Mouse (Mus musculus) heart, embryonic 12.5 days (tissue): ENCODE measurements around the gene Ttbk1. TPM values are rescaled to one million over a fixed set of nuclear protein-coding genes. Genes with fewer than 3 reads are reported as not detected.
"Not testable (repeated sequence)": the region's sequence is repeated elsewhere in the genome, so short reads cannot be mapped to it uniquely, and the experiment has no call there.

ENCODE experiments used
- ATAC-seq: fragments of 200-750 bp; cut with Nextera tagmentation; 2 replicates; pipeline ENCODE4 v1.8.0; 2017; ENCODE audit warnings: moderate TSS enrichment, moderate library complexity; ENCODE audit not compliant: insufficient number of reproducible peaks, low FRiP score
- H3K27ac ChIP-seq: fragments of 300-500 bp; sonication (generic); 2 replicates; pipeline ENCODE4 v1.5.1; 2016; ENCODE audit warnings: mild to moderate bottlenecking, moderate library complexity; ENCODE audit not compliant: poor library complexity, severe bottlenecking
- H3K27me3 ChIP-seq: fragments of 300-500 bp; sonication (generic); replicated peaks from 2 replicates; pipeline ENCODE4 v1.6.1; 2016; ENCODE audit warnings: mild to moderate bottlenecking, moderate library complexity
- H3K36me3 ChIP-seq: fragments of 300-500 bp; sonication (generic); 2 replicates; pipeline ENCODE4 v1.6.1; 2016; ENCODE audit warnings: mild to moderate bottlenecking, moderate library complexity
- H3K4me1 ChIP-seq: fragments of 300-500 bp; sonication (generic); replicated peaks from 2 replicates; pipeline ENCODE4 v1.6.1; 2016; ENCODE audit warnings: mild to moderate bottlenecking
- H3K4me2 ChIP-seq: fragments of 300-500 bp; sonication (generic); 2 replicates; pipeline ENCODE4 v1.6.1; 2016; ENCODE audit warnings: mild to moderate bottlenecking, moderate library complexity
- H3K4me3 ChIP-seq: fragments of 300-500 bp; sonication (generic); 2 replicates; pipeline ENCODE4 v1.5.1; 2016; ENCODE audit warnings: mild to moderate bottlenecking
- H3K9ac ChIP-seq: fragments of 300-500 bp; sonication (generic); 2 replicates; pipeline ENCODE4 v1.6.1; 2016; ENCODE audit warnings: mild to moderate bottlenecking, moderate library complexity
- H3K9me3 ChIP-seq: fragments of 300-500 bp; sonication (generic); replicated peaks from 2 replicates; pipeline ENCODE4 v1.6.1; 2016; ENCODE audit warnings: mild to moderate bottlenecking, moderate library complexity
- WGBS: fragments of 180-500 bp; shearing (Covaris S2); methylation state at CpG from one replicate; pipeline ENCODE4 v1.1.7; 2016; 5-methylcytosine and 5-hydroxymethylcytosine counted together
- polyA plus RNA-seq: library from polyadenylated mRNA; unstranded; fragments of >200 nt; fragmentation: Nextera tagmentation; extraction: Ambion mirVana; gene quantifications from 2 replicates; pipeline ENCODE4 v1.2.1, GENCODE M21; 2016

The Ttbk1 gene
- polyA plus RNA-seq, 1 experiment from 2014 or later, result 0.08 TPM

GRCm38 (mm10) chr17:46503847-46504638 is 16.6 kb upstream of the Ttbk1 start:
- peaks cover 23% of the 10 kb centered on the region for H3K36me3 ChIP-seq
- H3K9ac ChIP-seq, result no peak overlapping the region
- ATAC-seq, result peak; percentile 33; the same call in 1 of the 2 replicates
- no peak overlapping the region for H3K4me2 ChIP-seq
- no peaks in the 10 kb centered on the region for H3K9me3 ChIP-seq
- H3K4me3 ChIP-seq, result no peak overlapping the region
- 75% methylated on average over 14 of the region's 14 CpGs for WGBS
- H3K4me1 ChIP-seq, result no peaks in the 10 kb centered on the region
- H3K27me3 ChIP-seq, result peaks cover 9% of the 10 kb centered on the region; the same call in 1 of the 2 replicates
- no peak overlapping the region for H3K27ac ChIP-seq

GRCm38 (mm10) chr17:46502775-46503174 is 15.3 kb upstream of the Ttbk1 start:
- peaks cover 25% of the 10 kb centered on the region for H3K36me3 ChIP-seq
- no peaks in the 10 kb centered on the region for H3K4me1 ChIP-seq
- H3K4me2 ChIP-seq, result no peak overlapping the region
- no peak overlapping the region for H3K9ac ChIP-seq
- peaks cover 9% of the 10 kb centered on the region; the same call in 1 of the 2 replicates for H3K27me3 ChIP-seq
- ATAC-seq, result no peak
- no peak overlapping the region for H3K4me3 ChIP-seq
- no peak overlapping the region for H3K27ac ChIP-seq
- H3K9me3 ChIP-seq, result no peaks in the 10 kb centered on the region
- 76% methylated on average over 2 of the region's 2 CpGs for WGBS

- Histone ChIP-seq H3K4me1 (0 out of 2 replicates have a peak, but pooled peaks cover 5% of the 10 kb centered on the region), H3K36me3 (peaks cover 25% of the 10 kb centered on the region), H3K9me3 (no peaks in the 10 kb centered on the region), H3K4me2 (no peak overlapping the region), H3K4me3 (no peak overlapping the region), H3K9ac (no peak overlapping the region), H3K27ac (no peak overlapping the region), H3K27me3 (peaks cover 29% of the 10 kb centered on the region)
- no peak for ATAC-seq
- WGBS, result 72% methylated on average over 8 of the region's 8 CpGs
These were observed 10.5 kb upstream of the Ttbk1 start for GRCm38 (mm10) chr17:46497956-46498355.

- Histone ChIP-seq H3K9ac (peak within 1 kb of the TSS; percentile 74), H3K4me2 (peak within 1 kb of the TSS; percentile 83), H3K27ac (no peak within 1 kb of the TSS), H3K4me3 (peak within 1 kb of the TSS; percentile 57), H3K27me3 (peaks cover 29% of the 10 kb centered on the region), H3K36me3 (peaks cover 21% of the 10 kb centered on the region), H3K4me1 (0 out of 2 replicates have a peak, but pooled peaks cover 5% of the 10 kb centered on the region), H3K9me3 (no peaks in the 10 kb centered on the region)
- peak; percentile 87 for ATAC-seq
- WGBS, result under 1% methylated on average over 44 of the region's 44 CpGs
These were observed 9.4 kb upstream of the Ttbk1 start, which contains the start of gene Dnph1 for GRCm38 (mm10) chr17:46496623-46497434. Dnph1 (plus strand) TSS chr17:46496711.

- not testable (repeated sequence) for H3K4me3 ChIP-seq, ATAC-seq, H3K9me3 ChIP-seq, H3K9ac ChIP-seq, H3K4me2 ChIP-seq, H3K4me1 ChIP-seq, H3K27ac ChIP-seq
- peaks cover 18% of the 10 kb centered on the region for H3K36me3 ChIP-seq
- H3K27me3 ChIP-seq, result peaks cover 29% of the 10 kb centered on the region
These were observed 8.6 kb upstream of the Ttbk1 start for GRCm38 (mm10) chr17:46496081-46496480.

- Histone ChIP-seq H3K4me3 (no peak overlapping the region), H3K27me3 (peaks cover 29% of the 10 kb centered on the region), H3K4me1 (0 out of 2 replicates have a peak, but pooled peaks cover 5% of the 10 kb centered on the region), H3K4me2 (no peak overlapping the region), H3K9ac (no peak overlapping the region), H3K36me3 (peaks cover 18% of the 10 kb centered on the region), H3K27ac (no peak overlapping the region), H3K9me3 (no peaks in the 10 kb centered on the region)
- 70% methylated on average over 5 of the region's 5 CpGs for whole genome bisulfite sequencing
- ATAC-seq, result no peak
These were observed 8.0 kb upstream of the Ttbk1 start for GRCm38 (mm10) chr17:46495486-46495885.

GRCm38 (mm10) chr17:46486995-46487394 is 480 bp downstream of the Ttbk1 start:
- H3K27me3 ChIP-seq, result peaks cover 84% of the 10 kb centered on the region
- 3% methylated on average over 20 of the region's 22 CpGs for WGBS
- H3K9me3 ChIP-seq, result no peaks in the 10 kb centered on the region
- H3K27ac ChIP-seq, result no peak overlapping the region
- H3K4me3 ChIP-seq, result peak overlapping the region; percentile 52
- H3K4me1 ChIP-seq, result peaks cover 16% of the 10 kb centered on the region
- peak overlapping the region; percentile 81 for H3K4me2 ChIP-seq
- H3K36me3 ChIP-seq, result no peaks in the 10 kb centered on the region
- ATAC-seq, result no peak
- peak overlapping the region; percentile 57; the same call in 1 of the 2 replicates for H3K9ac ChIP-seq

- peak overlapping the region; percentile 46 for H3K4me3 ChIP-seq
- peak overlapping the region; percentile 81 for H3K4me2 ChIP-seq
- no peak overlapping the region for H3K9ac ChIP-seq
- no peaks in the 10 kb centered on the region for H3K36me3 ChIP-seq
- no peaks in the 10 kb centered on the region for H3K9me3 ChIP-seq
- no peak; the same call in 1 of the 2 replicates for ATAC-seq
- 19% methylated on average over 6 of the region's 6 CpGs for WGBS
- no peak overlapping the region for H3K27ac ChIP-seq
- peaks cover 16% of the 10 kb centered on the region for H3K4me1 ChIP-seq
- peaks cover 96% of the 10 kb centered on the region for H3K27me3 ChIP-seq
These were observed 3.0 kb downstream of the Ttbk1 start for GRCm38 (mm10) chr17:46484461-46484875.

- H3K27me3 ChIP-seq, result peaks cover 96% of the 10 kb centered on the region
- peaks cover 16% of the 10 kb centered on the region for H3K4me1 ChIP-seq
- ATAC-seq, result peak; percentile 46
- H3K4me2 ChIP-seq, result peak overlapping the region; percentile 81
- H3K4me3 ChIP-seq, result peak overlapping the region; percentile 46
- no peaks in the 10 kb centered on the region for H3K36me3 ChIP-seq
- peak overlapping the region; percentile 18 for H3K9ac ChIP-seq
- H3K9me3 ChIP-seq, result no peaks in the 10 kb centered on the region
- no peak overlapping the region for H3K27ac ChIP-seq
- WGBS, result 2% methylated on average over 13 of the region's 13 CpGs
These were observed 3.4 kb downstream of the Ttbk1 start for GRCm38 (mm10) chr17:46484021-46484431.

GRCm38 (mm10) chr17:46483561-46484001 is 3.9 kb downstream of the Ttbk1 start:
- Histone ChIP-seq H3K9me3 (no peaks in the 10 kb centered on the region), H3K4me3 (peak overlapping the region; percentile 46), H3K9ac (peak overlapping the region; percentile 18), H3K4me1 (peaks cover 16% of the 10 kb centered on the region), H3K27me3 (peaks cover 96% of the 10 kb centered on the region), H3K4me2 (peak overlapping the region; percentile 81), H3K36me3 (no peaks in the 10 kb centered on the region), H3K27ac (no peak overlapping the region)
- peak; percentile 43 for ATAC-seq
- WGBS, result 1% methylated on average over 16 of the region's 16 CpGs

- Histone ChIP-seq H3K4me2 (no peak overlapping the region), H3K4me1 (no peaks in the 10 kb centered on the region; the same call in 1 of the 2 replicates), H3K9ac (no peak overlapping the region), H3K36me3 (no peaks in the 10 kb centered on the region), H3K4me3 (no peak overlapping the region), H3K9me3 (no peaks in the 10 kb centered on the region), H3K27ac (no peak overlapping the region), H3K27me3 (peaks cover 51% of the 10 kb centered on the region)
- ATAC-seq, result no peak
- WGBS, result 84% methylated on average over 15 of the region's 15 CpGs
These were observed 10.2 kb downstream of the Ttbk1 start for GRCm38 (mm10) chr17:46477286-46477685.
